Mouse (Mus musculus) ES-E14 (cell line): ENCODE data around the gene Ceacam1. TPM values are rescaled to one million over a fixed set of nuclear protein-coding genes. Genes with fewer than 3 reads are reported as not detected.

ENCODE experiments used
- DNase-seq: peaks from one replicate; pipeline ENCODE4 v3.0.0-alpha.2; 2013; ENCODE audit warnings: low read depth, low spot score
- H3K27ac ChIP-seq: 2 replicates; pipeline ENCODE4 v1.5.1; 2012; ENCODE audit warnings: low read depth, mild to moderate bottlenecking, low read length, moderate library complexity, mixed read lengths; ENCODE audit not compliant: poor library complexity, insufficient read depth, severe bottlenecking
- H3K36me3 ChIP-seq: 2 replicates; pipeline ENCODE4 v1.6.1; 2012; ENCODE audit warnings: mild to moderate bottlenecking, low read length, moderate library complexity, mixed read lengths; ENCODE audit not compliant: control insufficient read depth, poor library complexity, insufficient read depth, severe bottlenecking
- H3K4me1 ChIP-seq, 2 experiments: fragments of 150-350 bp in 1 of 2; sonication (generic) in 1 of 2; 2 replicates each; pipeline ENCODE4 v1.6.1; 2012; ENCODE audit warnings: low read length in 2 of 2, mild to moderate bottlenecking in 1 of 2, mixed read lengths in 1 of 2; ENCODE audit not compliant: control insufficient read depth in 2 of 2, insufficient read depth in 2 of 2, poor library complexity in 1 of 2
- H3K4me3 ChIP-seq, 2 experiments: fragments of 150-350 bp in 1 of 2; sonication (generic) in 1 of 2; 2 replicates each; pipeline ENCODE4 v1.5.1; 2012; ENCODE audit warnings: low read length in 2 of 2, low read depth in 1 of 2, mild to moderate bottlenecking in 1 of 2, mixed read lengths in 1 of 2; ENCODE audit not compliant: insufficient read depth in 1 of 2, poor library complexity in 1 of 2, severe bottlenecking in 1 of 2
- H3K9ac ChIP-seq: 2 replicates; pipeline ENCODE4 v1.6.1; 2012; ENCODE audit warnings: low read depth, mild to moderate bottlenecking, low read length, mixed read lengths; ENCODE audit not compliant: poor library complexity, insufficient read depth, severe bottlenecking
- H3K9me3 ChIP-seq: fragments of 150-350 bp; sonication (generic); 2 replicates; pipeline ENCODE4 v1.6.1; 2012; ENCODE audit warnings: low read depth, mild to moderate bottlenecking, low read length; ENCODE audit not compliant: control insufficient read depth, insufficient read depth
- CHD2 ChIP-seq: IDR thresholded peaks from 2 replicates; pipeline ENCODE4 v1.6.1; 2014; ENCODE audit warnings: mild to moderate bottlenecking, low read depth, low read length, inconsistent platforms
- HCFC1 ChIP-seq: IDR thresholded peaks from 2 replicates; pipeline ENCODE4 v1.6.1; 2012; ENCODE audit warnings: low read length, inconsistent platforms, borderline replicate concordance; ENCODE audit not compliant: insufficient read depth
- MAFK ChIP-seq: IDR thresholded peaks from 2 replicates; pipeline ENCODE4 v1.6.1; 2014; ENCODE audit warnings: mild to moderate bottlenecking, low read depth, low read length, inconsistent platforms; ENCODE audit not compliant: insufficient read depth
- ZC3H11A ChIP-seq: IDR thresholded peaks from 2 replicates; pipeline ENCODE4 v1.6.1; 2012; ENCODE audit warnings: low read depth, mild to moderate bottlenecking, inconsistent platforms, low read length, borderline replicate concordance
- ZNF384 ChIP-seq: IDR thresholded peaks from 2 replicates; pipeline ENCODE4 v1.6.1; 2012; ENCODE audit warnings: low read depth, low read length, inconsistent platforms
- in situ Hi-C, 2 experiments: fragments of 600-800 bp; cut with MboI; formaldehyde crosslinking; loops; one replicate each; pipeline ENCODE4 v1.15.1; 2025; ENCODE audit warnings: low sequenced_read_pairs in 2 of 2, inconsistent platforms in 1 of 2; ENCODE audit not compliant: unreplicated experiment in 2 of 2
- total RNA-seq: library from RNA; depleted of rRNA; stranded (reverse); fragments of 300-350 nt; gene quantifications from 2 replicates; pipeline ENCODE4 v1.2.3, GENCODE M21; 2012

Ceacam1 gene
- total RNA-seq, 1 experiment: 5.6 TPM

DNA sequence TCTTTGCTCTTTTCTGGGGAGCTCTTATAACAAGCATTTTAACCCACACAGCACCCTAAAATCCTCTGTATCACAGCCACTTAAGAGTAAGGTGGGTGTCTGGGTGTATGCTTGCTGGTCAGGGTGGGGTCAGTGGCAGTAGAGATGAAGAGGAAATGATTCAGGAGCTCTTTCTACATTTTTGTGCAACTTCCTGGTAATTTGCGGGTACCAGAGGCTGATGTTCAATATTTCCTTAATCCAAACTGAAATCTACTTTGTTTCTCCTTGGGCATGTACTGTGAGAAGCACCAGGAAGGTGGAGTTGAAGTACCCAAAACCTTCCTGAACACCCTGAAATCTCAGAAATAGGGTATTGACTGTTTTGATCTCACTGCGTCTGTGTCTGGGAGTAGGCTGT, 40.7 kb downstream of the Ceacam1 start:
- Histone ChIP-seq H3K4me1 (peaks cover 42% of the 10 kb centered on the region in 2 experiments), H3K36me3 (no peaks in the 10 kb centered on the region), H3K4me3 (no peak overlapping the region), H3K9me3 (no peaks in the 10 kb centered on the region), H3K9ac (peak overlapping the region; percentile 40; the same call in 1 of the 2 replicates), H3K27ac (peak overlapping the region; percentile 88; the same call in 1 of the 2 replicates)
- in situ Hi-C loops: no loop called here
- DNase-seq: no peak
- TF ChIP-seq ZC3H11A (no peak), ZNF384 (no peak), MAFK (no peak), HCFC1 (no peak), CHD2 (no peak)

DNA sequence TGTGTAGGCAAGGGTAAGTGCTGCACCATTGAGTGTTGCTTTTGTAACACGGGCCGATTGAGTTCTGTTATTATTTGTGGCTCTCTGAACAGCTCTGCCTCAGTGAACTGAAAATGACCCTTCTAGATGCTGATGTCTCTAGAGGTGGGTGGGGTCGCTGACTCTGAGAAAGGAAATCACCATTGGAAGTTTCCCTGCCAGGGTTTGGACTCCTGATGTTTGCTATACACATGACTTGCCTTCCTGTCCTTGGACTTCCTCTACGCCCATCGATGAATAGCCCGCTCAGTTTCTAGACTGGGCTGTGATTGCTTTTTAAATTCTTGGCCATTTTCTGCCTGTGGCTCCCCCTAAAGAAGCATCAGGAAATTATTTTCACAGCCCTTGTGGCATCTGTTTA, 41.2 kb downstream of the Ceacam1 start:
- Histone ChIP-seq H3K9me3 (no peaks in the 10 kb centered on the region), H3K4me1 (peaks cover 45 to 46% of the 10 kb centered on the region in 2 experiments), H3K36me3 (no peaks in the 10 kb centered on the region), H3K4me3 (no peak overlapping the region), H3K27ac (peak overlapping the region; percentile 88; the same call in 1 of the 2 replicates), H3K9ac (peak overlapping the region; percentile 40; the same call in 1 of the 2 replicates)
- no peak for DNase-seq
- in situ Hi-C loops: no loop called here
- TF ChIP-seq MAFK: no peak
- 0 out of 2 replicates have a peak, but pooled peaks have one; percentile 0 for TF ChIP-seq CHD2
- TF ChIP-seq ZC3H11A: no peak

DNA sequence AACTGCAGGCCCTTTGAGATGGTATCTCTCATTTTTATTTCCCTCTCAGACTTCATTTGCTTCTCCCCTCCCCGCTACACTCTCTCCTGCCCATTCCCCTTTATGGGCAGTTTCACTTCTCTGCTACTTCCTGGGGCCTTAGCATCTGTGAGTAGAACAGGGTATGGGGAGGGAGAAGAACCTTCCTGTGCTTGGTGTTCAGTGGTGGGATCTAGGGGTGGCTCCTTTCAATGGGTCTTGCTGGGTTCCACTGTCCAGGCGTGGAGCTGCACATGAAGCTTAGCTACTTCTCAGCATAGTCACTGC, 41.9 kb downstream of the Ceacam1 start:
- in situ Hi-C loops: no loop called here
- H3K27ac ChIP-seq: peak overlapping the region; percentile 98; the same call in 1 of the 2 replicates
- H3K9ac ChIP-seq: no peak overlapping the region; the same call in 1 of the 2 replicates
- TF ChIP-seq HCFC1 (no peak), ZC3H11A (no peak), ZNF384 (no peak), CHD2 (no peak), MAFK (no peak)
- DNase-seq: no peak
- H3K36me3 ChIP-seq: no peaks in the 10 kb centered on the region
- H3K4me3 ChIP-seq: no peak overlapping the region
- H3K4me1 ChIP-seq: peaks cover 45 to 49% of the 10 kb centered on the region in 2 experiments
- no peaks in the 10 kb centered on the region for H3K9me3 ChIP-seq

DNA sequence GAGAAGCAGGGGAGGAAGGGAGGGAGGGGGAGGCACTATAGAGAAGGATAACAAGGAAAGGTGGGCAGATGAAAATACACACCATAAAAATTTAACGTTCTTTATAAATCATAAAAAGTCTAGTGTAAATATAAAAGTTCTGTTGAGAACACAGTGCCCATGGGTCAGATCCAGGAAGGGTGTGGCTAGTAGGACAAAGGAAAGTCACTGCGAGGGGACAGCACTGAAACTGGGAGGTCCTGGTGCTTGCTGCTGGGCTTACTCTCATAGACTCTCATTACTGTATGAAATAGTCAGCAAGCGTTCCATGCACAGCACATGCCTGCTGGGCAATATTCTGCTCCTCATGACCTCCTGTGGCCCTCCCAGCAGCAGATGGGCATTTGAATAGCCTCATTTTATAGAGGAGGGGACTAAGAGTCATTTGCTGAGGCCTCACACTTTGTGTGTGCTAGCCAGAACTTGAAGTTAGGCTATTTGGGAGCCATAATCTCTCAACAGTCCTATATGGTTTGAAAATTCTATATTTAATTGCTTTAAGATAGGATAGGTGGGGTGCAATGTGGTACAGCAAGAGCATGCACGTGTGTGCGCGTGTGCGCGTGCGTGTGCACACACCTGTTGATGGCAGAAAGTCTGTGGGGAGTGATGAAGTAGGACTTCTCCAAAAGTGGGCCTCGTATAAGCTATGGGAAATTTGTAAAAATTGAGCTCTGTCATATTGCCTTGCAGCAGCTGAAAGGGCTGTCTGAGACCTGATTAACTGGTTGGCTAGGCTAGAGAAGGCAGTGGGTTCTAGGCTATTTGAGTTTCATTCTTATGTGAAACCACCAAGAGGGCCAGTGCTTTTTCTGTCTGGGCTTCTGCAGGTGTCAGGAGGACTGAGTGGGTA, 42.5 kb downstream of the Ceacam1 start:
- TF ChIP-seq MAFK (no peak), CHD2 (no peak), ZNF384 (no peak), ZC3H11A (no peak), HCFC1 (no peak)
- Histone ChIP-seq H3K27ac (peak overlapping the region; percentile 98; the same call in 1 of the 2 replicates), H3K9me3 (no peaks in the 10 kb centered on the region), H3K36me3 (no peaks in the 10 kb centered on the region), H3K4me3 (no peak overlapping the region), H3K4me1 (peaks cover 48 to 52% of the 10 kb centered on the region in 2 experiments), H3K9ac (peak overlapping the region; percentile 30; the same call in 1 of the 2 replicates)
- in situ Hi-C loops: no loop called here
- DNase-seq: no peak
